Mouse (Mus musculus) inflammation-experienced regulatory T-cells, adult 6 months (primary cell): ENCODE data around the gene Rslcan18. TPM values are rescaled to one million over a fixed set of nuclear protein-coding genes. Genes with fewer than 3 reads are reported as not detected.

Source experiments
- polyA plus RNA-seq, 3 experiments: library from polyadenylated mRNA; unstranded; fragments of 100-300 nt; shearing (Covaris generic); gene quantifications; one replicate each; pipeline ENCODE4 v1.2.1; 2017

Gene Rslcan18
- polyA plus RNA-seq, 3 experiments from 2014 or later, result 0.44 to 0.50 TPM; not detected in 1

Other genes starting within 250 kb of the Rslcan18 start
- 1 to 10 TPM in 1 of 3 experiments, under 1 TPM in 2; 0.63 to 2.2 (median 0.81) TPM for gene Gm10767, start 211.3 kb downstream of the Rslcan18 start, polyA plus RNA-seq
- 1 to 10 TPM; 6.9 to 8.7 (median 8.6) TPM for gene Zfp712, start 55.1 kb downstream of the Rslcan18 start, polyA plus RNA-seq
- 1 to 10 TPM; 3.4 to 7.7 (median 5.8) TPM for gene Zfp708, start 18.3 kb downstream of the Rslcan18 start, polyA plus RNA-seq
- gene Gm28557, start 7.7 kb downstream of the Rslcan18 start, polyA plus RNA-seq, result 1 to 10 TPM; 3.7 to 5.5 (median 4.8) TPM
- gene Zfp759, start 5.4 kb upstream of the Rslcan18 start, polyA plus RNA-seq, result 1 to 10 TPM; 1.9 to 2.6 (median 2.0) TPM
- gene Rsl1, start 56.9 kb upstream of the Rslcan18 start, polyA plus RNA-seq, result 10 to 100 TPM; 17.0 to 23.5 (median 21.8) TPM
- gene Zfp455, start 78.2 kb upstream of the Rslcan18 start, polyA plus RNA-seq, result 1 to 10 TPM; 5.7 to 6.5 (median 6.5) TPM
- gene Zfp458, start 162.2 kb upstream of the Rslcan18 start, polyA plus RNA-seq, result 1 to 10 TPM; 1.4 to 3.7 (median 1.9) TPM
- gene Zfp457, start 190.2 kb upstream of the Rslcan18 start, polyA plus RNA-seq, result under 1 TPM in 1 of 3 experiments, not detected in 2; 0.40 TPM
- gene Zfp595, start 216.3 kb upstream of the Rslcan18 start, polyA plus RNA-seq, result 1 to 10 TPM; 5.1 to 8.1 (median 6.1) TPM
- gene Gm28044, start 244.3 kb upstream of the Rslcan18 start, polyA plus RNA-seq, result under 1 TPM in 1 of 3 experiments, not detected in 2; 0.69 TPM
- gene Zfp953, start 244.3 kb upstream of the Rslcan18 start, polyA plus RNA-seq, result 1 to 10 TPM; 2.1 to 3.2 (median 2.8) TPM